In the genomic region with DNA sequence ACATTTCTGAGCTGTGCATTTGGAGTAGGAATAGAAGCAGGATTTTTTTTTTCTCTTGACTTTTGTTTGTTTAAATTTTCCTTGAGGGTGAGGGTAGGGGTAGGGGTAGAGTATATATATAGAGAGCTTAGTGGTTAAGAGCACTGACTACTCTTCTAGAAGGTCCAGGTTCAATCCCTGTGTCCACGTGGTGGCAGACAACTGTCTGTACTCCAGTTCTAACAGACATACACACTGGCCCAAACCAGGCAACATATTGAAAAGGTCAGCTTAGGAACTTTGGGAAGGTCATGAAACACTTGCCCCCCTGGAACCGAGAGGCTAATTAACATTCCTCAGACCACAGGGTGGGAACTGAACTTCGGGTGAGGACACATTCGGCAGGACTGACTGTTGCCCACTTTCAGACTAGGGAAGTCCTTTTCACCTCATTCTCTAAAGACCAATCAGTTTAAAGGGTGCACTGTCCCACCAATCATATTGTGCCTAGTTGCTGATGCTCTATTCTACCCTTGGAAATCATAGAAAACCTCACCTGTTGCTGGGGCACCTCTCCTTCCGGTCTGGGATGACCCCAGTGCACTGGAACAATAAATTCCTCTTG, we compare ENCODE assay signal across 12 mouse cellular contexts. TPM values are rescaled to one million over a fixed set of nuclear protein-coding genes. Genes with fewer than 3 reads are reported as not detected.
DNase-seq lines count a peak whose midpoint lies in the region; ATAC-seq and TF ChIP-seq lines count a peak whose summit lies in the region.
"Had no signal": no experiment of that assay in that cellular context is flagged by ENCODE, and none has a peak within 500 bp of the region (broad histone marks: within the 10 kb centered on the region; RNA-seq: fewer than 3 reads in every experiment).

No protein-coding gene starts in this region.

- no peak for DNase-seq in forebrain, embryonic 10.5 days (ENCODE audit: extremely low spot score, low spot score)
- DNase-seq in forebrain, postnatal 0 days, result no peak
- DNase-seq in CD4-positive helper T cell, adult 2 months (ENCODE audit: low read depth, low spot score), result peak; percentile 53
- no peak for DNase-seq in layer of hippocampus, postnatal 36 days
- DNase-seq in urinary bladder, postnatal 10 days (ENCODE audit: low spot score), result no peak
- DNase-seq in frontal cortex, postnatal 14 days (ENCODE audit: low spot score in 2 of 2), result no peak
- DNase-seq: heart, postnatal 36 days had no signal

- no peak overlapping the region for H3K4me2 ChIP-seq in forebrain, postnatal 0 days (ENCODE audit: low read depth)
- no peak overlapping the region for H3K4me2 ChIP-seq in midbrain, embryonic 13.5 days (replicated peaks)

- H3K27ac ChIP-seq in forebrain, embryonic 10.5 days, result peak overlapping the region; percentile 95
- H3K27ac ChIP-seq in forebrain, postnatal 0 days (ENCODE audit: low read depth, low read length), result no peak overlapping the region
- peak overlapping the region; percentile 97; the same call in 1 of the 2 replicates for H3K27ac ChIP-seq in midbrain, embryonic 13.5 days

- no peaks in the 10 kb centered on the region for H3K36me3 ChIP-seq in forebrain, embryonic 10.5 days (replicated peaks)
- no peaks in the 10 kb centered on the region for H3K36me3 ChIP-seq in forebrain, postnatal 0 days (ENCODE audit: insufficient read depth)
- no peaks in the 10 kb centered on the region for H3K36me3 ChIP-seq in midbrain, embryonic 13.5 days
- H3K36me3 ChIP-seq: limb, embryonic 13.5 days; lung, embryonic 15.5 days had no signal

- H3K4me1 ChIP-seq in forebrain, embryonic 10.5 days, result peaks cover 21% of the 10 kb centered on the region
- 0 out of 2 replicates have a peak, but pooled peaks cover 5% of the 10 kb centered on the region for H3K4me1 ChIP-seq in forebrain, postnatal 0 days (ENCODE audit: insufficient read depth)
- peaks cover 7% of the 10 kb centered on the region for H3K4me1 ChIP-seq in midbrain, embryonic 13.5 days (replicated peaks)

- WGBS in forebrain, embryonic 10.5 days, result 73% methylated on average over 5 of the region's 5 CpGs
- 73% methylated on average over 5 of the region's 5 CpGs for WGBS in forebrain, postnatal 0 days
- WGBS in midbrain, embryonic 13.5 days, result 80% methylated on average over 5 of the region's 5 CpGs

- H3K9me3 ChIP-seq in forebrain, embryonic 10.5 days, result no peaks in the 10 kb centered on the region
- H3K9me3 ChIP-seq in forebrain, postnatal 0 days (ENCODE audit: low read length), result no peaks in the 10 kb centered on the region
- no peaks in the 10 kb centered on the region for H3K9me3 ChIP-seq in midbrain, embryonic 13.5 days
- H3K9me3 ChIP-seq: limb, embryonic 13.5 days; lung, embryonic 15.5 days had no signal

- no peak for ATAC-seq in forebrain, postnatal 0 days
- peak; percentile 47 for ATAC-seq in erythroid progenitor cell, adult 5-6 weeks (replicated peaks; ENCODE audit: low FRiP score, poor library complexity, severe bottlenecking)
- ATAC-seq in midbrain, embryonic 13.5 days, result no peak

- no peak overlapping the region for H3K4me3 ChIP-seq in forebrain, embryonic 10.5 days
- no peak overlapping the region for H3K4me3 ChIP-seq in forebrain, postnatal 0 days (ENCODE audit: low read depth, low read length)
- H3K4me3 ChIP-seq in midbrain, embryonic 13.5 days (replicated peaks), result no peak overlapping the region
- H3K4me3 ChIP-seq: limb, embryonic 13.5 days; lung, embryonic 15.5 days had no signal

- no peak for TF ChIP-seq CTCF in forebrain, postnatal 0 days (IDR thresholded peaks at IDR 0.05; ENCODE audit: low read depth)

- no peaks in the 10 kb centered on the region for H3K27me3 ChIP-seq in forebrain, embryonic 10.5 days (ENCODE audit: poor library complexity, severe bottlenecking)
- no peaks in the 10 kb centered on the region for H3K27me3 ChIP-seq in forebrain, postnatal 0 days (ENCODE audit: insufficient read depth, low read length)
- H3K27me3 ChIP-seq in midbrain, embryonic 13.5 days, result no peaks in the 10 kb centered on the region
- H3K27me3 ChIP-seq: limb, embryonic 13.5 days; lung, embryonic 15.5 days; Patski had no signal

- no peak overlapping the region for H3K9ac ChIP-seq in forebrain, postnatal 0 days
- no peak overlapping the region for H3K9ac ChIP-seq in midbrain, embryonic 13.5 days (replicated peaks)
- H3K9ac ChIP-seq: limb, embryonic 13.5 days had no signal

RNA-seq across cellular contexts. Expression of gene Tmpo, which starts 7.7 kb away (rescaled TPM):
- 261 and 275 TPM in 2 replicates for polyA plus RNA-seq in forebrain, embryonic 10.5 days (2016; fragmentation: Nextera tagmentation; extraction: Ambion mirVana)
- 126 and 149 TPM in 2 replicates for total RNA-seq in forebrain, postnatal 0 days (2014; rRNA removed)
- 61.3 and 62.8 TPM in 2 replicates for polyA plus RNA-seq in forebrain, postnatal 0 days (2015; fragmentation: Nextera tagmentation; extraction: Ambion mirVana)
- 941 and 1,232 TPM in 2 replicates for total RNA-seq in erythroid progenitor cell, adult 5-6 weeks (2015; ENCODE audit: low replicate concordance)
- 1,337 and 1,570 TPM in 2 replicates for total RNA-seq in erythroid progenitor cell, adult 5-6 weeks (2017; ENCODE audit: low replicate concordance)
- polyA plus RNA-seq in midbrain, embryonic 13.5 days (2015; fragmentation: Nextera tagmentation; extraction: Ambion mirVana), result 165 and 175 TPM in 2 replicates
- total RNA-seq in layer of hippocampus, postnatal 36 days (2021), result 10 to 100 TPM; 38.8 to 41.2 TPM
